Mouse (Mus musculus): ENCODE data around the gene Sln.

DNA sequence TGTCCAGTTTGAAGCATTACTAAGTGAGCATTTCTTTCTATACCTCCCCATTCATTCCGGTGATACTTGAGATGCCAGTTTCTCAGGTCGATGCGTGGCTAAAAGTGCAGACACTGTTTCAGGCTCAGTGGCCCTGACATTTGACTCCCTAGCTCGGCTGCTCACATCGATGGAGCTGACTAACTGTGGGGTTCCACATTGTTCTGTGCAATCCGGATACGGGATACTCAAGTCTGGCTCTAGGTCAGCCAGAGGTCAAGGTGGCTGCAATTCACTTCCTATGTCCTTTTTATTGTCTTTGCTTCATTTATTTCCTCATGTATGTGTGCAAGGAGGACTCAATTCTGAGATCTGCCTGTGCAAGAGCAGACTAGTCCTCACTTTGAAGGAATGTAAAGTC is 45.9 kb downstream of the Sln start:
- TF ChIP-seq CTCF (IDR thresholded peaks at IDR 0.05; ENCODE audit: control insufficient read depth, insufficient read depth, low read length) (no peak), POLR2A (IDR thresholded peaks at IDR 0.05; ENCODE audit: borderline replicate concordance, control insufficient read depth, low read depth, low read length) (no peak)
